Mouse (Mus musculus) layer of hippocampus, postnatal 10 days (tissue): ENCODE measurements around the gene Lmnb2. TPM values are rescaled to one million over a fixed set of nuclear protein-coding genes. Genes with fewer than 3 reads are reported as not detected.

Experiments used
- DNase-seq, 2 experiments: peaks; one replicate each; pipeline ENCODE4 v3.0.0; 2021; ENCODE audit warnings: low spot score in 2 of 2
- total RNA-seq, 2 experiments: library from RNA; stranded (reverse); gene quantifications; 2 replicates each; pipeline ENCODE4 v1.2.3; 2021

Lmnb2 gene
- total RNA-seq, 2 experiments from 2014 or later = 23.1 to 26.2 TPM

DNA sequence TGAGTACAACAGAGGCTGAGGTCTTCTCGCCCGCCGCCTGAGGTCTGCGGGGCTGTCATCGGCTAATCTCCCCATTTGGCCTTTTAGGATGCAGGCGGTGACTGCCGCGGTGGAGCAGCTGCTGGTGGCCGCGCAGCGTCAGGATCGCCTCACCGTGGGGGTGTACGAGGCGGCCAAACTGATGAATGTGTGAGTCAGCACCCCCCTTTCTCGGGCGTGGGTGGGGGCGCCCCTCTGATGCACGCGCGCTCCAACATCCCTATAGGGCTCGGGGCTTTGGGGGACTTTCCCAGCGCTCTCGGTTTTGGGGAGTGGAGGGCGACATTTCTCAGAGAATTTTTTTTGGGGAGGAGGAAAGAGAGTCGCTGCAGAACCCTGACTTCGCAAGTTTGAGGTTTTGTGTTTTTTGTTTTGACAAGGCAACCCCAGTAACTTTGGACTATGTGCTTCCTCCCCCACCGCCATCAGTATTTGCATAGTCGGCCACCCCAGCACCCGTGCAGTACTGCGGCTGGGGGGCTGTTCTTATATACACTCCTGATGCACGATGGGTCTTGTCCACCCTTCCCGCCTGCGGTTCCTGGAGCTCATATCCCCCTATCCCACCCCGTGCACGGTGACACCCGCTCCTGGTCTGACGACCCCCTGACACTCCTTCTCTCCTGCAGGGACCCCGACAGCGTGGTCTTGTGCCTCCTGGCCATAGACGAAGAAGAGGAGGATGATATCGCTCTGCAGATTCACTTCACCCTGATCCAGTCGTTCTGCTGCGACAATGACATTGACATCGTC is 12.5 kb upstream of the Lmnb2 start:
- peak; percentile 45 to 57 for DNase-seq

DNA sequence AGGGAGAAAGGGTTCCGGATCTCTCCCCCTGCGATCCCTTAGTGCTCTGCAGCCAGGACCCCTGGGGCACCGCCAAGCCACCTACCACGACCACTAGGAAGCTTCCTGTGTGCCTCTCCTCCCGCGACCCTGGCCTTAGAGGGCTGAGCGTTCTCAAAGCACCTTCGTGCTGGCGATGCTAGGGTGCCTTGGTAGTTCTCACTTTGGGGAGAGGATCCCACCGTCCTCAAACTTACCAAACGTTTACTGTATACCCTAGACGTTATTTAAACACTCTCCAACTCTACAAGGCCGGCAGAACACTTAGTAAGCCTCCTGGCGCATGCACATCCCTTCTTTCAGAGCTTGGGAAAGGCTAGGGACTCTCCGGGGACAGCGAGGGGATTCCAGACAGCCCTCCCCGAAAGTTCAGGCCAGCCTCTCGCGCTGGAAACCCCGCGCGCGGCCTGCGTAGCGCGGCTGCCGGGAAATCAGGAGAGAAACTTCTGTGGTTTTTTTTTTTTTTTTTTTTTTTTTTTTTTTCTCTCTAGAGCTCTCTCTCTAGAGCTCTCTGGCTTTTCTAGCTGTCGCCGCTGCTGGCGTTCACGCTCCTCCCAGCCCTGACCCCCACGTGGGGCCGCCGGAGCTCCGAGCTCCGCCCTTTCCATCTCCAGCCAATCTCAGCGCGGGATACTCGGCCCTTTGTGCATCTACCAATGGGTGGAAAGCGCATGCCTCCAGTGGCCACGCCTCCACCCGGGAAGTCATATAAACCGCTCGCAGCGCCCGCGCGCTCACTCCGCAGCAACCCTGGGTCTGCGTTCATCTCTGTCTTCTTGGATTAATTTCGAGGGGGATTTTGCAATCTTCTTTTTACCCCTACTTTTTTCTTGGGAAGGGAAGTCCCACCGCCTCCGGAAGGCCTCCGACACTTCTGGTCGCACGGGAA is 11.5 kb upstream of the Lmnb2 start, which contains the start of gene Gadd45b:
Gene Gadd45b, plus strand, starts transcription at position 775 of the 928 bp plus-strand sequence.
- DNase-seq = peak; percentile 98 to 99

- DNase-seq = peak; percentile 94 to 96
Measured at GRCm38 (mm10) chr10:80928586-80929298, 10.7 kb upstream of the Lmnb2 start.

GRCm38 (mm10) chr10:80925472-80925871 is 7.4 kb upstream of the Lmnb2 start:
- DNase-seq = no peak

GRCm38 (mm10) chr10:80921923-80922322 is 3.9 kb upstream of the Lmnb2 start:
- DNase-seq = no peak

- no peak for DNase-seq
Measured at GRCm38 (mm10) chr10:80917336-80917778, 688 bp downstream of the Lmnb2 start.

GRCm38 (mm10) chr10:80915736-80916135 is 2.3 kb downstream of the Lmnb2 start:
- DNase-seq = no peak

DNA sequence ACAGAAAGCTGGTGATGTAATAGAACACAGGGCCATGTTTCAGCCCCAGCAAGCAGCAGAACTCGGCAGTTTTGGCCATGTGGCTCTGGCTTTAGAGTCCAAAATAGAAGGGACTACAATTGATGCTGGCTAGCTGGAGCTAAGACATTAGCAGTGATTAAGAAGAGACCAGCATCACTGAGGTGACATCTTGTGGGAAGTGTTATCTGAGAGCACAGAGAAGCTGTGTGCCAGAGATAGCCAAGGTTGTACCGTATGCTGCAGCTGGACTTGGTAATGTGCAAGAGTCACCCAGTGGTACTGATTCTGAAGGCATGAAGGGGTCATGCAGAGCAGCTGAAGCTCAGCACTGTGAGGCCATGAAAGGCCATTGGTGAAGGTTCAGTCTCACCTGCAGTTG is 2.8 kb downstream of the Lmnb2 start:
- DNase-seq = no peak

GRCm38 (mm10) chr10:80914253-80914656 is 3.8 kb downstream of the Lmnb2 start:
- DNase-seq = no peak

- DNase-seq = no peak
Measured at GRCm38 (mm10) chr10:80913364-80914011, 4.6 kb downstream of the Lmnb2 start.

GRCm38 (mm10) chr10:80911891-80912290 is 6.2 kb downstream of the Lmnb2 start:
- no peak for DNase-seq

DNA sequence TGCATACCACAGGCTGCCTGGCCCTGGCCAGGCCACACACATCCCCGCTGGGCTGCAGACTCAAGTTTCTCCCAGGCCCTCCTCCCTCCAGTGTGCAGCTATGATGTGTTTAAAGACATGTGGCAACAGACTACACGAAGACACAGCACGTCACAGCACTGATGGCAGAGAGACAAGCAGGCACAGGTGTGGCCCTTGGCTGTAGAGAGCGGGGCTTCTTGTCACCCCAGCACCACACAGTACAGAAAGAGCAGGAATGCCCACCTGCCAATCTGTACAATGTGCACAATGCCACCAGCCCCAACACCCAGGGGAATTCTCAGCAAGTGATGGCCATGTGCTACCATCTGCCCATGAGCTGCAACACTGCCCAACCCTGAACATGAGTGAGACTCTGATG is 6.7 kb downstream of the Lmnb2 start:
- DNase-seq = no peak

- no peak for DNase-seq
Measured at GRCm38 (mm10) chr10:80909375-80910162, 8.5 kb downstream of the Lmnb2 start.

GRCm38 (mm10) chr10:80904709-80905108 is 13.3 kb downstream of the Lmnb2 start:
- no peak for DNase-seq

GRCm38 (mm10) chr10:80904004-80904693 is 13.9 kb downstream of the Lmnb2 start:
- no peak for DNase-seq

- no peak for DNase-seq
Measured at GRCm38 (mm10) chr10:80903282-80903681, 14.8 kb downstream of the Lmnb2 start.

DNA sequence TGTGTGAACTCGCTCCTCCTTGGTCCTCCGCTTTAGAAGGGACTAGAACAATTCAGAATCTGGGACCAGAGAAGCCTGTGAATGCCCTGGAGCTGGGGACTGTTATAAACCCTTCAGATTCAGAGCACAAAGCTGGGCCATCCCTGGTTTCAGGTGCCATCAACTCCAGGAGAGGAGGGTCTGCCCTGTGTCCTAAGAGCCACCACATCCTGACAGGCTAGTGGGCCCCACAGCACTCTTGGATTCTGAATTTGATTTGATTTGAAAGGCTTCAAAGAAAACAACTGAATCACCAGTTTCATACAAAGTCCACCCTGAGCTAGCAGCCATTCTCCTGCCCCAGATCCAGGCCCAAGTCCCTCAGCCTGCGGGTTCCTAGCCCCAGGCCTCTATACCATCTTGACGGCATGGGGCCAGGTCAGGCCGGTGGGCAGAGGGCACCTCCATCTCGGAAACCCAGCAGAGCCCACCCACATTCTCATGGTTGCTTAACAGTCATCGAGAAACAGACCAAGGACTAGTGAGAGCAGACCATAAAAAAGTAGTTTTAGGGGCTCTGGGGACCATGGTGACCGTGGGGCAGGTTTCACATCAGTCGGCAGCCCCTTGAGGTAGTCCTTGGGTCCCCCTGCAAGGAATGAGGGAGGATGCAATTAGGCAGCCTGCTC is 15.6 kb downstream of the Lmnb2 start:
- no peak for DNase-seq

- no peak for DNase-seq
Measured at GRCm38 (mm10) chr10:80901409-80902272, 16.4 kb downstream of the Lmnb2 start.
